9 mouse cellular contexts compared by ENCODE assay signal in the genomic region with DNA sequence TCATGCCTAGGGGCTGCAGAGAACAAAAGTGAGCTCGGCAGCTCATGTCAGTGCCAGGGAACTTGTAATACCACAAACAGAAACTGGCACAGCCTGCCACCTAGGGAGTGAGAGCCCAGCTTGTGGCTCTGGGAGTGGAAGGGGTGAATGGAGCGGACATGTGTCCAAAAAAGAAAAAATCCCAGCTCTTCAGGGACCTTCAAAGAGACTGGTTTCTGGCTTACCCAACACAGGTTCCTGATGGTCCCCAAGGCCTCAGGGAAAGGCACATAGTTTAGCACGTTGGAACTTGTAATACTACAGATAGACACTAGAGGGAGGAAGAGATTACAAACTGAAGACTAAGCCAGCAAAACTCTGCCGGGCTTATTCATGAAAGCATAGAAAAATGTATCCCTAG.
DNase-seq lines count a peak whose midpoint lies in the region; ATAC-seq and TF ChIP-seq lines count a peak whose summit lies in the region.
"Had no signal": no experiment of that assay in that cellular context is flagged by ENCODE, and none has a peak within 500 bp of the region (broad histone marks: within the 10 kb centered on the region; RNA-seq: fewer than 3 reads in every experiment).

No protein-coding gene starts in this region.

- 34% methylated on average over 4 of the region's 4 CpGs for WGBS in heart, embryonic 12.5 days
- WGBS in thymus, adult 2 months, result 44% methylated on average over 4 of the region's 4 CpGs
- 33% methylated on average over 4 of the region's 4 CpGs for WGBS in forebrain, embryonic 10.5 days

- H3K27ac ChIP-seq in heart, embryonic 12.5 days (ENCODE audit: poor library complexity, severe bottlenecking), result no peak overlapping the region
- H3K27ac ChIP-seq in thymus, adult 2 months (ENCODE audit: control insufficient read depth, insufficient read depth, low read length), result no peak overlapping the region
- H3K27ac ChIP-seq in forebrain, embryonic 10.5 days, result 0 out of 2 replicates have a peak overlapping the region, but pooled peaks have one; percentile 0
- H3K27ac ChIP-seq: limb, embryonic 15.5 days had no signal

- H3K9ac ChIP-seq in heart, embryonic 12.5 days, result no peak overlapping the region
- H3K9ac ChIP-seq: limb, embryonic 15.5 days had no signal

- no peak for ATAC-seq in heart, embryonic 12.5 days (ENCODE audit: insufficient number of reproducible peaks, low FRiP score)

- no peaks in the 10 kb centered on the region for H3K27me3 ChIP-seq in heart, embryonic 12.5 days (replicated peaks)
- H3K27me3 ChIP-seq in thymus, adult 2 months (ENCODE audit: control insufficient read depth, insufficient read depth, low read length), result no peaks in the 10 kb centered on the region
- H3K27me3 ChIP-seq in forebrain, embryonic 10.5 days (ENCODE audit: poor library complexity, severe bottlenecking), result no peaks in the 10 kb centered on the region
- H3K27me3 ChIP-seq: limb, embryonic 15.5 days had no signal

- H3K4me1 ChIP-seq in heart, embryonic 12.5 days (replicated peaks), result no peaks in the 10 kb centered on the region
- H3K4me1 ChIP-seq in thymus, adult 2 months (replicated peaks; ENCODE audit: control insufficient read depth, insufficient read depth, low read length), result no peaks in the 10 kb centered on the region
- no peaks in the 10 kb centered on the region for H3K4me1 ChIP-seq in forebrain, embryonic 10.5 days
- H3K4me1 ChIP-seq: limb, embryonic 15.5 days had no signal

- peak; percentile 23 to 71 for DNase-seq in heart, adult 18-20 months
- peak; percentile 10 for DNase-seq in thymus, adult 2 months
- DNase-seq in thymus, adult 18-20 months, result no peak
- no peak for DNase-seq in forebrain, embryonic 10.5 days (ENCODE audit: extremely low spot score, low spot score)
- DNase-seq in lung, postnatal 25 days (ENCODE audit: low spot score), result peak; percentile 60
- no peak for DNase-seq in ovary, adult 18-20 months (ENCODE audit: low spot score)
- no peak for DNase-seq in left cerebral cortex, adult 18-20 months (ENCODE audit: low spot score in 2 of 2)

- no peak overlapping the region for H3K4me3 ChIP-seq in heart, embryonic 12.5 days
- H3K4me3 ChIP-seq in thymus, adult 2 months (ENCODE audit: control insufficient read depth, insufficient read depth, low read length), result no peak overlapping the region
- H3K4me3 ChIP-seq in forebrain, embryonic 10.5 days, result no peak overlapping the region
- H3K4me3 ChIP-seq: limb, embryonic 15.5 days had no signal

- H3K9me3 ChIP-seq in heart, embryonic 12.5 days (replicated peaks), result no peaks in the 10 kb centered on the region
- H3K9me3 ChIP-seq in forebrain, embryonic 10.5 days, result no peaks in the 10 kb centered on the region
- H3K9me3 ChIP-seq: limb, embryonic 15.5 days had no signal

- H3K4me2 ChIP-seq in heart, embryonic 12.5 days, result no peak overlapping the region
- H3K4me2 ChIP-seq: limb, embryonic 15.5 days had no signal

- TF ChIP-seq POLR2A in thymus, adult 2 months (IDR thresholded peaks at IDR 0.05; ENCODE audit: control insufficient read depth, extremely low read depth, insufficient read depth, low read length, poor library complexity), result no peak

- TF ChIP-seq CTCF in thymus, adult 2 months (IDR thresholded peaks at IDR 0.05; ENCODE audit: borderline replicate concordance, control insufficient read depth, extremely low read depth, insufficient read depth, low read length, poor library complexity), result no peak

- H3K36me3 ChIP-seq in heart, embryonic 12.5 days, result no peaks in the 10 kb centered on the region
- no peaks in the 10 kb centered on the region for H3K36me3 ChIP-seq in thymus, adult 2 months (ENCODE audit: control insufficient read depth, insufficient read depth, low read length)
- H3K36me3 ChIP-seq in forebrain, embryonic 10.5 days (replicated peaks), result no peaks in the 10 kb centered on the region; the same call in 1 of the 2 replicates
- H3K36me3 ChIP-seq: limb, embryonic 15.5 days had no signal

Comparison
In these comparisons a context has a peak if more than half of its experiments do, and no peak if none do; other contexts are left out.
1. DNase-seq: peak in heart, adult 18-20 months (2 of 2), thymus, adult 2 months (single experiment) and lung, postnatal 25 days (single experiment); none in thymus, adult 18-20 months (0 of 2), forebrain, embryonic 10.5 days (single experiment), ovary, adult 18-20 months (single experiment) and left cerebral cortex, adult 18-20 months (0 of 2).